Mouse (Mus musculus): ENCODE measurements at regions not wholly inside any gene's neighbourhood (a gene's known extent, or its start where the extent isn't known, plus 50 kb on each side); places are given as distances from the start of the nearest gene placed in this dataset.
"Not testable (repeated sequence)": the region's sequence is repeated elsewhere in the genome, so short reads cannot be mapped to it uniquely, and the experiment has no call there.

DNA sequence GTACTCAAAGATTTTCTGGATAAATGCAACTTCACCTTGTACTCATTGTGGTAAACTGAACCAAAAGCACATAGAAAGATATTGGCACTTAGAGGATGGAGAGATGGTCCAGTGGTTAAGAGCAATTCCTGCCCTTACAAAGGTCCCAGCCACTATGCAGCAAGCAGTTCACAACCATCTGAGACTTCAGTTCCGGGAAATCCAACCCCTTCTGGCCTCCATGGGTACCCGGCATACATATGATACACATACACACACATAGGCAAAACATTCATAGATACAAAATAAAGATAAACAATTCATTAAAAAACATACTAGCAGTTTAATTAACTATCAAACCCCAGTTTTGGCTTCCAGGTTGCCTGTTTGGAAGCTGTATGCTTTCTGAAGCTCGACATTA is 189.5 kb upstream of the Tmem45b start:
- DNase-seq (ENCODE audit: low spot score) = no peak

DNA sequence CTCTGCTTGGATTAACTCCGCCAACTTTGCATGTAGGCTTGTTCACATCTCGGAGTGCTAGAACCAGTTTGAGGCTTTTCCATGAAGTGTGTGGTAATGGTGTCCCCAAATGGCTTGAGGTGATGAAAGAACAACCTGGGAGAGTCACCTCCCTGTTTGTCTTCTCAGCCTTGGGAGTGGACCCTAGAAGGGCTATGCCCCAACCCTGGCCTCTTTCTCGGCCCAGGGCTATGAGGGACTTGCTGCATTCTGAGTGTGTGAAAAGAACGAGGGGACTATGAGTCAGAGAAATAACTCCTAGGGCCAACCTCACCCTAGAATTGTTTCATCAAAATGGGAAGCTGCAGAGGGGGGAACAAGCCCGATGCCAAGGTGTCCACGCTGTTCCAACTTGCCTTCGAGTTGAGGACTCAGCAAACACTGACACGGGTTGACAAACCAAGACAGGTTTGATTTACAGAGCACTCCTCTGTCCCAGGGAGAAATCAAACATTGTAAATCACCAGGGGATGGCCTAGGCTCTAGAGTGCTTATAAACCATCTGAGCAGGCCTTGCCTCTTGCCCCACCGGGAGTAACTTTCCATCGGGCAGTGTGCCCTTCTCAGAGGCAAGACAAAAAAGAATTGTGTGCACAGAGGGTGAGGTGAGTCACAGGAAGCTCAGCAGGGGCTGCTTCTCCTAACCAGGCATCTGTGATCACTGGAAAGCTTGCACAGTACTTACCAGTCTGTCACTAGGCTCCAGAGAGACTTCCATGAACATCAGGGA is 186.3 kb upstream of the Tmem45b start:
- DNase-seq (ENCODE audit: low spot score) = no peak

GRCm38 (mm10) chr9:31649073-31649472 is 184.8 kb upstream of the Tmem45b start:
- DNase-seq (ENCODE audit: low spot score) = no peak

- DNase-seq (ENCODE audit: low spot score) = no peak
Measured at GRCm38 (mm10) chr9:31648551-31648950, 184.3 kb upstream of the Tmem45b start.

DNA sequence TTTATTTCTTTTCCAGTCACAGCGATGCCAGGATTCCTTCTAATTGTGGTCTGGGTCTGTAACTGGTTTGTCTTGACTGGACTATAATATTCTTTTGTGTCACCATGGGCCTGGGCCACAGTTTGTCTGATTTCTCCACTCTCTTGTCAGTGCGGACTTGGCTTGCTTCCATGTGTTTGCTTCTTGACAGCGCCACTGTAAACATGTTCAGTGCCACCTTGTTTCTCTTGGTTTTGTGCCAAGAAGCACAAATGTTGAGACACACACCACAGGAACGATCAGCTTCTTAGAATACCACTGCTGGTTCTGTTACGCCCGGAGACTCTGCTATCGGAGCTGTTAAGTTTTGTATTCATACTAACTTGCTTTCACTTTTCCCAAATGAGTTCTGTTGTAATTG is 180.9 kb upstream of the Tmem45b start:
- no peak for DNase-seq (ENCODE audit: low spot score)

DNA sequence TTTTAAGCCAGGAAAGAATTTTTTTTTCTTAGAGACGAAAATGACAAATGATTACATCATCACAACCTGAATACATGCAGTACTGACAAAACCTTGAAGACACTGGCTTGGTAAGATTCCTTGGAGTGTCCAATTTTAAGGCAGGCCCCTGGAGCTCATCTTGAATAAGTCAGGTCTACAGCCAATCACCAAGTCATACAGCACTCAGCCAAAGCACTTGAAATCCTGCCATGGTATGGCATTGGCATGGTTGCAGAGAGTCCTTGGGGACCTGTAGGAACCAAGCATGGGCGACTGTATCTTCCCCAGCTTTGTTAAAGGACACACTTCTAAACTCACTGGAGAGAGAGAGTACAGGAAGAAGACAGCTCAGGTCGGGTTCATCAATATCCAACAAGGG is 179.8 kb upstream of the Tmem45b start:
- no peak for DNase-seq (ENCODE audit: low spot score)

GRCm38 (mm10) chr9:31642169-31642568 is 177.9 kb upstream of the Tmem45b start:
- no peak for DNase-seq (ENCODE audit: low spot score)

GRCm38 (mm10) chr9:31628291-31628690 is 164.0 kb upstream of the Tmem45b start:
- DNase-seq (ENCODE audit: low spot score) = no peak

DNA sequence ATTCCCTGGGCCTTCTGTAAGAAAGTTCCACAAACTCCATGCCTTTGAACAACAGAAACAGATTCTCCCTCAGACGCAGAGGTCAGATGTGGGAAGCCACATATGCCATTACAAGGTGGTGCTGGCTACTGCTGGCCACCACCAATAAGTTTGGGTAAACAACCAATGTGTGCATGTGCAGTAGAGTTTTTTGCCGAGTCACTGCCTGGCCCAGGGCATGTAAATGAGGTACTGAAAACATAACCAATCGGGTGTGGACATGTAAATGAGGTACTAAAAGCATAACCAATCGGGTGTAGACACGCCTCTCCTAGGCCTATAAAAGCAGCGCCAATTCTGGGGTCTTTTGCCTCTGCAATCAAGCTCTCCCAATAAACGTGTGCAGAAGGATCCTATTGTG is 157.3 kb upstream of the Tmem45b start:
- not testable (repeated sequence) for DNase-seq (ENCODE audit: low spot score)

DNA sequence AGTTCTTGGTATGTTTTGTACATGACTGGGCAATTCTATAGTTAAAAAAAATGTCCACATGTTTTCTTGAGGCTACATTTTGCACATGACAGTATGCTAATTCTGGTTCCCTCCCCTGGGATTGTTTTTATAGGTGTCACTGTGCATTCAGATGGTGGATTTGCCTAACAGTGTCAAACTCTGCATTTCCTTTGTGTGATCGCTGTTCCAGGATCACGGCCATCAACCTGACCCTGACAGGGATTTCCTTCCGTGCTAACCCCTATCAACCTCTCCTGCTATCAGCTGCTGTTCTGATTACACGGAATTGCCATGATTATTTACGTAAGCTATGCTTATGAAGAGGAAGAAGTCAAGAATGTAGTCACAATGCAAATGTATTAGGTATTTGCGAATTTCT is 155.1 kb upstream of the Tmem45b start:
- no peak for DNase-seq (ENCODE audit: low spot score)

GRCm38 (mm10) chr9:31614250-31614945 is 150.1 kb upstream of the Tmem45b start:
- DNase-seq (ENCODE audit: low spot score) = no peak

DNA sequence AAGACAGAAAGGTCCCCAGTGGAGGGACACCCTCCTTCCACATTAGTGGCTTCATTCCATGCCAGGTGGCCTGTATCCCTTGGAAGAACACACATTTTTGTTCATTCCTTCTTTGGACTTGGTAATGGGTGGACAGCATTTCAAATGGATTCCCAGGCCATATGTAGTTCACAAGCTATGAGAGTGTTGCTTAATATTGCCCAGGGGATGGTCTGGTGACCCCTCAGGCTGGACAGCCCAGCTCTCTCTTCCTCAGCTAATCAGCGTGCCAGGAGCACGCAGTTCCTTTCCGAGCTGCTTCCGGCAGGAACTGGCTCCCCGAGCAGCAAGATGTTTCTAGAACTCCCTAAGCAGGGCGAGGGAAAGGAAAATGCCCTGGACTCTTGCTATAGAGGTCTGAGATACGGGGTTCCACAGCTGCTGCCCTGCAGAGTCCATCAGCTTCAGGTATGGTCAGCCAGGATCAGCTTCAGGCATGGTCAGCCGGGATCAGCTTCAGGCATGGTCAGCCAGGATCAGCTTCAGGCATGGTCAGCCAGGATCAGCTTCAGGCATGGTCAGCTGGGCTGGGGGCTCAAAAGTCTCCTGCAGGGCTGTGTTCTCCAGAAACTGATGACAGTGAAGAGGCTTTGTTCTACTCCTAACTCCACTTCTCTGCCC is 146.9 kb upstream of the Tmem45b start:
- DNase-seq (ENCODE audit: low spot score) = no peak

DNA sequence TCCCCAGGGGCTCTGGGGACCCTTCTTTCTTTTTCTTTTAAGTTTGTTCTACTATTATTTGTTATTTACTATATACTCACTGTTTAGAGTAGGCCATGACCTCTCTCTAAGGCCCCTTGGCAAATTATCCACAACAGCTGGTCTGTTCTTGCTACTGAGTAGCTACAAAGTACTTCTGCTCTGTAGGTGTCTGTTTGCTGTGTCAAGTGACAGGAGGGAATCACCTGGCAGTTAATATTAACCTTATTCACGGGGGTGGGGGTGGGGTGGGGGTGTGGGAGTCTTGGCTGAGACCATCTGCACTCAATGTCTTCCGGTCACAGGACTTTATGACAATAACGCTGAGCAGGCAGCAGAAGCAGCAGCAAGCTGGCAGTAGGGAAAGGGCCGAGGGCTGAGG is 146.4 kb upstream of the Tmem45b start:
- DNase-seq (ENCODE audit: low spot score) = no peak

DNA sequence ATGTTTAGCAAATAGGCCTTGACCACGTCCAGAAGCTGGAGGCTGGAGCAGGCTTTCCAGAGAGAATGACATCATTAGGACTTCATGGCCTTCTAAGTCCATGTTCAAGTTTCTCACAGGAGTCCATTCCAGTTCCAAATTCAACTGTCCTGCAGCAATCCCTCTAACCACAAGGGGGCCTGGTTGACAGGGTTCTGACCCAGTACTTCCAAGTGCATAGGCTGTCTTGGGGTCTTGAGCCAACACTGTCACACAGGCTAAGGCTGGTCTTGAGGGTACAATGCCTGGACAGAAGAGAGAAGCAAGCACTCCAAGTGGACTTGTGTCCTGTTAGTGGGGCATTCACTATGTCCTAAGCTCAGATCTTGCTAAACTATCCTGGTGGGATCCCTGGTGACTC is 145.9 kb upstream of the Tmem45b start:
- no peak for DNase-seq (ENCODE audit: low spot score)

GRCm38 (mm10) chr9:31609731-31610130 is 145.5 kb upstream of the Tmem45b start:
- DNase-seq (ENCODE audit: low spot score) = no peak

GRCm38 (mm10) chr9:31608084-31608870 is 144.0 kb upstream of the Tmem45b start:
- no peak for DNase-seq (ENCODE audit: low spot score)

- no peak for DNase-seq (ENCODE audit: low spot score)
Measured at GRCm38 (mm10) chr9:31606936-31607335, 142.7 kb upstream of the Tmem45b start.

DNA sequence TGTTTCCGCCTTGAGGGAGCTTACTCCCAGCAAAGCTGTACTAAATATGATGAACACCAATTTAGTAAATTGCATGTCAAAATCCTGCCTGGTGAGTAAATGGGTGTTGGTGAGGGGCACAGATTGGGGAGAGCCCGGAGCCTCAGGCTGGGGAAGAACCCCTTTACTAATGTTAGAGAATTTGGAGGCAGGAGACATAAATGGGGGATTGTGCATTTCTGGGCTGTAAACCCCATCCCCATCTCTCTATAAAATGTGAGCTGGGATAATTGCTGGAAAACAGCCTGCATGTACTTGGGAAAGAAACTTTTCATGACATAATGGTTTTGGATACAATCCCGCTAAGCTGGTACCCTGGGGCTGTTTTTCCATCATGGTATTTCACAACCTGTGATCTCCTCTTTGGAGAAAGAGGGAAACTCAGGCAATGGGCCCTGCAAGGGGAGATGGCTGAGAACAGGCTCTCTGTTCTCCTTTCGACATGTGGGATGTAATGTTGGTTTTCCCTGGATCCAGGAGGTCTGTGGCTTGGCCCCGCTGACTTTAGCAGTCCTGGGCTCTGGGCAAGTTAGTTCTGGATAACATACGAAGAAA is 140.3 kb upstream of the Tmem45b start:
- DNase-seq (ENCODE audit: low spot score) = no peak

DNA sequence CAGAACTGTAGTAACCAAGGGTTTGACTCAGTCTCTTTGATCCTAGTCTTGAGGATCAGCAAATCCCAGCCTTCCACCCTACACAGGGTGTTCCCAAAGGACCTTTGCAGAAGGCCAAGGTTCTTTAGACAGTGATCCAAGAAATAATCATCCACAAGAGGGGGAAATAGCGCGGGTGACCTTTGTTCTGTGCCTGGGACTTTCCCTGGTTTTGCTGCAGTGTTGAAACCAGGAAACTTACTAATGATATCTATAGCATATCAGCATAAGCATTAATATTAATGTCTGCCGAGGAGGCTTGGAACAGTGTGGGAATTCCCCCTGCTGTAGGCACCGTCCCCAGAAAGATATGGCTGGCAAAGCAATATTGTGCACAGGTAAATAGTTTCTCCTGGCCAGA is 138.4 kb upstream of the Tmem45b start:
- no peak for DNase-seq (ENCODE audit: low spot score)

DNA sequence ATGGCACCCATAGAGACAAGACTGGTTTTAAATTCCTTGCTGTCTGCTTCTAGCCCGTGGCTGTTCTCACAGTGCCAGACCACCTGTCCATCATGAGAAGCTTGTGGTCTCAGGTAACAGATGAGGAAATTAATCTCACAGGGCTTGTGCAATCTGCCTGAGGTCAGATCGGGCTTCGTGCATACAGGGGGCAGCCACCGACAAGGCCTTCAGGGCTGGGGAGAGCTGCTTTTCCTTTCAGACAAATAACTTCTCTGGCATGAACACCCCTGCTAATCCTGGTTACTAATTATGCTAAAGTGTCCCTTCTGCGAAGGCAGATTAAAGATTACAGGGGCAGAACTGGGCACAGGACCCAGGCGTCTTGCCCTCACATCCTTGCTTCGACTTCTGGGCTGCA is 130.8 kb upstream of the Tmem45b start:
- DNase-seq (ENCODE audit: low spot score) = no peak

DNA sequence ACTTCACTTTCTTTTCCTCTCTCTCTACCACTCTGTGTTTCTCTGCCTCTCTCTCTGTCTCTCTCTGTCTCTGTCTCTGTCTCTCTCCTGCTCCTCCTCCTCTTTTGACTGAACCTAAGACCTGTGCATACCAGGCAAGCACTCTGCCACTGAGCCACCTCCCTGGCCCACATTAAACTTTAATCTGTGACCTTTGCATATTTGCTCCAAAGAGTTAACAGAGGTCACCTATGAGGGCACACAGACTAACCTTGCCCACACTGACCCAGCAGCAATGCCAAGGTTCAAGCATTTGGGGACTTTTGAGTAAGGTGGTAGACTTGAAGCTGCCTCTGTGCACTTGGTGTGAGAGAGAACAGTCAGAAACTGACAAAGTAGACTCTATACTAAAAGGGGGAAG is 123.4 kb upstream of the Tmem45b start:
- DNase-seq (ENCODE audit: low spot score) = no peak

GRCm38 (mm10) chr9:31583983-31584382 is 119.7 kb upstream of the Tmem45b start:
- DNase-seq (ENCODE audit: low spot score) = no peak

Measured in urinary bladder, adult 2 months (tissue).